26 mouse cellular contexts compared by ENCODE assay signal in genomic region chr16:6861656-6862055, GRCm38 (mm10).
"Had no signal": no experiment of that assay in that cellular context is flagged by ENCODE, and none has a peak within 500 bp of the region (broad histone marks: within the 10 kb centered on the region; RNA-seq: fewer than 3 reads in every experiment).

No protein-coding gene starts in this region.

- H3K9me3 ChIP-seq: heart, embryonic 13.5 days; heart, embryonic 15.5 days; hindbrain, embryonic 13.5 days; hindbrain, embryonic 15.5 days; limb, embryonic 10.5 days; limb, embryonic 12.5 days had no signal

- H3K4me2 ChIP-seq: heart, embryonic 11.5 days; heart, embryonic 13.5 days; heart, embryonic 15.5 days; hindbrain, embryonic 13.5 days; hindbrain, embryonic 15.5 days; limb, embryonic 12.5 days; liver, embryonic 11.5 days had no signal

- DNase-seq: gastrocnemius, postnatal 14 days; gastrocnemius, postnatal 36 days; heart, adult 11 months; heart, adult 2 months; heart, postnatal 14 days; heart, postnatal 36 days; kidney, adult 11 months; kidney, adult 8-10 months; kidney, postnatal 10 days; kidney, postnatal 25 days; kidney, postnatal 4 days; liver; lung, adult 18-20 months had no signal

- H3K4me1 ChIP-seq: heart, embryonic 13.5 days; heart, embryonic 15.5 days; hindbrain, embryonic 13.5 days; hindbrain, embryonic 15.5 days; limb, embryonic 10.5 days; limb, embryonic 12.5 days had no signal

- ATAC-seq: hindbrain, postnatal 0 days; intestine, embryonic 16.5 days had no signal

- H3K27me3 ChIP-seq: heart, embryonic 13.5 days; heart, embryonic 15.5 days; hindbrain, embryonic 13.5 days; hindbrain, embryonic 15.5 days; limb, embryonic 12.5 days had no signal

- H3K4me3 ChIP-seq: heart, adult 2 months; heart, embryonic 13.5 days; heart, embryonic 15.5 days; hindbrain, embryonic 13.5 days; hindbrain, embryonic 15.5 days; layer of hippocampus, adult 2 months; left cerebral cortex, adult 2 months; limb, embryonic 10.5 days; limb, embryonic 12.5 days had no signal

- H3K9ac ChIP-seq: heart, embryonic 13.5 days; heart, embryonic 15.5 days; hindbrain, embryonic 13.5 days; hindbrain, embryonic 15.5 days; limb, embryonic 12.5 days; liver, embryonic 14.5 days had no signal

- H3K27ac ChIP-seq: heart, adult 2 months; heart, embryonic 13.5 days; heart, embryonic 15.5 days; hindbrain, embryonic 13.5 days; hindbrain, embryonic 15.5 days; hindbrain, postnatal 0 days; layer of hippocampus, adult 2 months; left cerebral cortex, adult 2 months; limb, embryonic 10.5 days; limb, embryonic 12.5 days; liver, embryonic 14.5 days had no signal

- H3K36me3 ChIP-seq: heart, embryonic 13.5 days; heart, embryonic 15.5 days; hindbrain, embryonic 13.5 days; hindbrain, embryonic 15.5 days; limb, embryonic 10.5 days; limb, embryonic 12.5 days had no signal
